Mouse (Mus musculus) G1E (cell line): ENCODE measurements around the gene Adamts13.

Source experiments
- CTCF ChIP-seq: IDR thresholded peaks from 2 replicates; pipeline ENCODE4 v1.5.1; 2012; ENCODE audit warnings: low read depth, low read length, inconsistent platforms, mixed read lengths
- GATA1 ChIP-seq: IDR thresholded peaks from 2 replicates; pipeline ENCODE4 v1.6.1; 2012; ENCODE audit warnings: borderline replicate concordance, low read length, inconsistent platforms, mixed read lengths
- POLR2AphosphoS5 ChIP-seq: IDR thresholded peaks from 2 replicates; pipeline ENCODE4 v1.6.1; 2012; ENCODE audit warnings: low read depth, low read length, inconsistent platforms; ENCODE audit not compliant: insufficient replicate concordance

- TF ChIP-seq CTCF (no peak), GATA1 (no peak), POLR2AphosphoS5 (no peak)
These were observed 11.0 kb downstream of the Adamts13 start for GRCm38 (mm10) chr2:26984179-26984578.
